Mouse (Mus musculus) urinary bladder, postnatal 10 days (tissue): ENCODE measurements around the gene Gm42688.

ENCODE experiments used
- DNase-seq: peaks from one replicate; pipeline ENCODE4 v3.0.0; 2022; ENCODE audit warnings: low spot score

Gm42688 gene

DNA sequence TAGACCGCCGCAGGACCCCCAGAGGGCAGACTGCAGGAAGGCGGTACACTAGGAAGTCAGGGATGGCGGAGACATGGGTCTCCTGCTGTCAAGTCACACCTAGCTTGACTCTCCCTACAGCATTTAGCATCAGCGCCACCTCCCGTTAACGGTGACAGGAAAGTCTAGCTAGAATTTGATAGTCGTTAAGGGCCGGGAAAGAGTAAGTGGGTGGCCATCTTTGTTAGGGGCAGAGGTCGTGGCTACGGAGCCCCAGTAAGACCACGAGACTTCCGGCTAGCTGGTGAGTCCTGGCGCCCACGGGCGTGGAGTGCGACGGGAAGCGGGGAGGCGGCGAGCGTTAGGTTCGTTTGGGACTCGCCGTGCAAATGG, at the start of gene Gm42688, which contains the start of gene Ccdc142:
Gene Gm42688 (plus strand): TSS at position 302 of the 372 bp plus-strand sequence.
Gene Ccdc142 (plus strand): TSS at position 286 of the 372 bp plus-strand sequence.
- no peak for DNase-seq

DNA sequence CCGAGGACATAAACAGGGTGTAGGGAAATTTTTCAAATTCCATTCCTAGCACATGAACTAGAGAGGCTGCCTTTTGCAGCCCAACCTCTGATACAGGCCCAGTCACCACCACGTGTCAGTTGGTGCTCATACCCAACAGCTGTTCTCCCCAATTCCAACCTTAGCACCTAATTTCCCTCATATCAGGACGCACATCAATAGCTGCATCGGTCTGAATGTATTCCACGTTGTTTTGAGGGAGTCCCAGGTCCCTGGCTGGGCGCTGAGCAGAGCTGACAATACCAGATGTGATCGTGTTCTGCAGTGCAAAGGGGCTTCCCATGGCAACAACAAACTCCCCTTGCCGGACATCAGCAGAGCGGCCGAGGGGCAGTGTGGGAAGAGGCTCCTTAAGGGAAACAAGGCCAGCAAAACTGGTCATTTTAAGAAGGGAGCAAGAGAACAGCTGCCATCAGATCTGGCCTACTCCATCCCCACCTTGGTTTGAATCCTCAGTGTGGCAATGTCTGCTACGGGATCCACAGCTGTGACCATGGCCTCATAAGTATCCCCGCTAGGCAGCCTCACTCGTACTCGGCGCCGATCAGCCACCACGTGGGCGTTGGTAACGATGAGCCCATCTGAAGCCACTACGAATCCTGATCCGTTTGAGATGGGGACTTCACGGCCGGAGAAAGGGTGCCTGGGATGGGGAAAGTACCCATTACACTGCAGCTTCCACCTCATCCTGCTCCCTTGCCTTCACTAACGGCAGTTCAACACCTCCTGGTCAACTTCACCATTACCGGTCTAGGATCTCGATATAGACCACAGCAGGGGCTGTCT, 48.1 kb upstream of the Gm42688 start:
- DNase-seq: no peak

DNA sequence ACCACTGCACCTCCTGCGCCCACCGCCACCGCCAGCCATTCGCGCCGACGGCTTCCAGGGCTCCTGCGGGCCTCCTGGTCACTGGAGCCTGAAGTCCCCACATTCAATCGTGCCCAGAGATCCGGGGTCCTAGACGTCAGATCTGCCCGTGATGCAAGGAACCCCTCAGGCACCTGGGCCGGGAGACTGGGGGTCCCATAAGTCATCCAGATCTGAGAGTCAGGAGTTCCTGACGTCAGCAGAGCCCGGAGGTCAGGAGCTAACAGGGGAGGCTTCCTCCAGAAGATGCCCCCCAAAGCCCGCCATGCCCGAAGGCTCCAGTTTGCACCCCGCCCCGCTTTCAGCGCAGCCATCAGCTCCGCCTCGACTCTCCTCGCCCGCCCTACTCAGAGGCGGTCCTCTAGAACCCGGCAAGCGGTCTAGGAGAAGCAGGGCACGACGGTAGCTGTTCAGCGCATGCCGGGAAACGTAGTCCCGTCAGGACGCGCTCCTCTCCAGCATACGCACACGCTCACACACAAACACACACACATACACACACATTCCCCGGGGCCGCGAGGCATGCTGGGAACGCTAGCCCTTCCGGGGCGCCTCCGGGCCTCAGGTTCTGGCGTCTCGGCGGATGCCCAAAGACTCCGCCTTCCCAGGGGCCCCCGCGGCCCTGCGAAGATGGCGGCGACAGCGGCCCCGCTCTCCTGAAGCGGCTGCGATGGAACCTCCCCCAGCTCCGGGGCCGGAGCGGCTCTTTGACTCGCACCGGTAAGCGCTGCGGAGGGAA, 47.2 kb upstream of the Gm42688 start, which contains the start of gene Aup1:
Gene Aup1 (plus strand): TSS at position 448 of the 778 bp plus-strand sequence.
- DNase-seq: peak; percentile 86

DNA sequence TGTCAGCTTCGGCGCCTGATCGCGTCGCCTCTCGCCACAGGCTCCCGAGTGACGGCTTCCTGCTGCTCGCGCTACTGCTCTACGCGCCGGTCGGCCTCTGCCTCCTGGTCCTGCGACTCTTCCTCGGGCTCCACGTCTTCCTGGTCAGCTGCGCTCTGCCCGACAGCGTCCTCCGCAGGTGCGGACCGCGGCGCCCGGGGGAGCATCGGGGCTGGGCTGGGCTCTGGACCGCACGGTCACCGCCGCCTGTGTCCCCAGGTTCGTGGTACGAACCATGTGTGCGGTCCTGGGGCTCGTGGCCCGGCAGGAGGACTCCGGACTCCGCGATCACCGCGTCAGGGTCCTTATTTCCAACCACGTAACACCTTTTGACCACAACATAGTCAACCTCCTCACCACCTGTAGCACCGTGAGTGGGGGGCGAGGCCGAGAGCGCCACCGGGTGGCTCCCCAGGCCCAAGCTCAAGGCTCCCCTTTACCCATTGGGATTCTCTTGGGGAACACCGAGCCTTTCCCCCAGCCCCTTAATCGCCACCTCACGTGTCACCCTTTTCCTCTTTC, 46.5 kb upstream of the Gm42688 start, which contains the start of gene Htra2:
Gene Htra2 (minus strand): TSS at position 403 of the 561 bp plus-strand sequence.
- DNase-seq: no peak

DNA sequence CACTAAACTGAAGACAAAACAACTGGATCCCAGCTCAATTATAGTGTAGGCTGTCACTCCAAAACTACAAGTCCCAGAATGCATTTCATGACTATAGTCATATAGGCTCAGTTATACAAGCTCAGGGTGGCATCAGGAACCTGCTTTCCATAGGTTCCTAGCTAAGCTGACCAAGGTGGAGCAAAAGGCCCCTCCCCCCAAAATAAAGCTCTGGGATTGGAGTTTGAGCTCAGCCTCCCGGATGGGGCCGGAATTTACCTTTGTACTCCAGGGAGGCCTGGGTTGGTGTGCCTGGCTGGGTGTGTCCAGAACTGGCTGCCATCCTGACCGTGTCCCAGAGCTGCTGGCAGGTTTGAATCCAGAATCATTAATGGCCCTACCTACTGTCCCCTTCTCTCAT, 43.6 kb upstream of the Gm42688 start, which contains the start of gene Dqx1:
Gene Dqx1 (plus strand): TSS at position 55 of the 400 bp plus-strand sequence.
- DNase-seq: no peak

DNA sequence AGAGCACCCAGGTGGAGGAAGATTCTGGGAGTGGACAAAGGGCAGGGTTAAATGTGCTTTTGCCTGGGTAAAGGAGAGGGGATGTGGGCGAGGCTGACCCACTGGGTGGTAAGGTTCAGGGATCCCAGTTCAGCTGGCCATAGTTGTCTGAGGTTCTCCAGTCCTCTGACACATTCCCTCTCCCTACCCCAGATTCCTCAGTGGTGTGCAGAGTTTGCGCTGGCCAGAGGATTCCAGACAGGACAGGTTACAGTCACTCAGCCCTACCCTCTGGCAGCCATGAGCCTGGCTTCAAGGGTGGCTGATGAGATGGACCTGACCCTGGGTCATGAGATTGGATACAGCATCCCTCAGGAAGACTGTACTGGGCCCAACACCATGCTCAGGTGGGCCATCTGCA, 42.7 kb upstream of the Gm42688 start:
- no peak for DNase-seq

DNA sequence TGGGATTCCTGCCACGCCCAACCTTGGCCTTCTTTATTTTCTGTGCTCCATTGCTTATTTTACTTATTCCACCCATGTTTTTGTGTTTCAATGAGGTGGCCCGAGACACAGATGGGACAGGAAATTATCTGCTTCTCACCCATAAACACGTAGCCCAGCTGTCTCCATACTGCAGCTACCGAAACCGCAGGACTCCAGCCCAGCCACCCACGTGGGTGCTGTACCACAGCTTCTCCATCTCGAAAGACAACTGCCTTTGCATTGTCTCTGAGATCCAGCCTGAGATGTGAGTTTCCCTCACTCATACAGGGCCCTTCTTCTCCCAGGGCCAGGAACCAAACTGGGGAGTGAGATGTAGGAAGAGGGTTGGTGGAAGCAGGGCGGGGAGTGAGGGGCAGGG, 35.4 kb upstream of the Gm42688 start:
- no peak for DNase-seq

DNA sequence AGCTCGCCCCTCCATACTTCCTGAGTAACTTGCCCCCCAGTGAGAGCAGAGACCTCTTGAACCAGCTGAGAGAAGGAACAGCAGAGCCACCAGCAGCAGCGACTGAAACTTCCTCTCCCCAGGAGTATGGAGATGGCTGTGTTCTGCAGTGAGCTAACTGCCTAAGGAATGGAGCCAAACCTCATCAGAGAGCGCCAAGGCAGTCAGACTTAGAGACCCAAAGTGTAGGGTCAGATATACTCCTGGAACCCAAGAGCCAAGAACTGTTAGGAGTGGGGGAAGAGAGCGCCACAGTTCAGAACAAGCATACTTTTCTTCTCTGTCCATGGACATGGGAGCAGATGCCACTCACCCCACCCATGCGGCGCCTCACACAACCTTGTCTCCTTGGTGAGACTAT, 35.0 kb upstream of the Gm42688 start:
- DNase-seq: no peak

DNA sequence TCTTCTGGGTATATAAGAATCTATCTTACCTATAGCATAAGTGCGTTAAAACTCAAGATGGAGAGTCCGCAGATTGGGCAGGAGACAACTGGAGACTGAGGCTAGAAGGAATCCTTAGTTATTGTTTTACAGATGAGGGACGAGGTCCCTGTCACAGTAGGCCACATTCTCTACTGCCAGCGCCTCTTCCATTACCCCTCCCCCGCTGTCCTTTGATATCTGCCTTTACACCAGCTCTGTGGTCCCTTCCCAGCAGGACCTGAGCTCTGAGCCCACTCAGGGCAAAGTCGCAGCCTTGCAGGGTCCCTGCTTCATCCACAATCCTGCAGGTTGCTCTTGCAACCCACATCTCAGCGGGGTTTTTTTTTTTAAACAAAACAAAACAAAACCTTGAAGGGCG, 33.2 kb upstream of the Gm42688 start:
- no peak for DNase-seq

DNA sequence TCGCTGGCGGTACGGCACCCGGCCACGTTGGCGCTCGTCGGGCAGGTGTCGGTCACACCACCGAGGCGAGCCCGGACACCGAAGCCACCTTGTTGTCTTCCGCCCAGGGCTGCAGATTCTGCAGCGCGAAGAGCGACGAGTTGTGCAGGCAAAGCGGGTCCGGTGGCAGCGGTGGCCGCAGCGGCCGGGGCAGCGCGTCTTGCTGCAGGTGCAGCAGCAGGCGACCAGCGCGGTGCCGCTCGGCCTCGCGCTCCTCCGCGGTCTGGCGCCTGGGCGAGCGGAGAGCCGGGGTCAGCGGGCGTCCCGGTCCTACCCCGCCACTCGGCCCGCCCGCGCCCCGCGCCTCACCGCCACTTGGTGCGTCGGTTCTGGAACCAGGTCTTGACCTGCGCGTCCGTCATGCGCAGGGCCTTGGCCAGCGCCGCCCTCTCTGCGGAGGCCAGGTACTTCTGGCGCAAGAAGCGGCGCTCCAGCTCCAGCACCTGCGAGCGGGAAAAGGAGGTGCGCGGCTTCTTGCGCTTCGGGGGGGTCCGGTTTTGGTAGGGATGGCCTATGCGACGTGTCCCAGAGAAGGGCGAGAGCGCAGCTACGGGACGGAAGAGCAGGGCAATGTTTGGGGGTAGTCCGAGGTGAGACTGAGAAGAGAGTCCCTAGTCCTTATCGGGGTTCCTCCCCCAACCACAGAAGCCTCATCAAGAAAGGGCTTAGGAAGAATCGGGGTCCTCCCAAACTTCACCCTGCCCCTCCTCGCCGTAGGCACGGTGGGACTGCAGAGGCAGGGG, 32.5 kb upstream of the Gm42688 start:
- DNase-seq: no peak

DNA sequence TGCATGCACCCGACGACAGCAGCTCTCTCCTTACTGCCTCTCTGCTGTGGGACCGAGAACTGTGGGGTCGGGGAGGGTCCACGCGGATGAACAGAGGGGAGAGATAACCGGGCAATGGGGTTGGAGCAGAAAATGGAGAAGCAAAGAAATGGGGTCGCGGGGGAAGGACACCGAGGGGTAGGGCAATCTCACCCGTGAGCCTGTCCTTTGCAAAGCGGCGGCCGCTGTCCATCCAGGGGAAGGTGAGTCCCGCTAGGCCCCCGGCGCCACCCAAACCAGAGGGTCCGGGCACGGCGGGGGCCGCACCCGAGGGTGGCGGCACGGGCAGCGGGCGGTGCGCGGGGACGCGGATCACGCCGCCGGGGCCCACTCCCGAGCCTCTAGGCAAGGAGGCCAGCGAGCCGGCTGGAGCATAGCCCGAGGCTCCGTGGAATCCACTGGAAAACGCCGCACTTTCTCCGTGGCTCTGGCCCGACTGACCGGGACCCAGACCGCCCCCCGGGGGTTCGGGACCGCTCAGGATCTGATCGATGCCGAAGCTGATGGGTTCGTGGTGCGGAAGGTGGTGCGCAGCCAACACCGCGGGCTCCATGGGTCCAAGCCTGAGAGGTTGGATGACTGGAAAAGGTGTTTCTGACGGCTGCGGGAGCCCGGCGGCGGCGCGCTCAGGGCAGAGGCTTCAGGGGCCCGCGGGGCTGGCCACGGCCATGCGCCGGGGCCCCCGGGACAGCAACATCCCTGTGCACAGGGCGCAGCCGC, 31.8 kb upstream of the Gm42688 start:
- no peak for DNase-seq

DNA sequence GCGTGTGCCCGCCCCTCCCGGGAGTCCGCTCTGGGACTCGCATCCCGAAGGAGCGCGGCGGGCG, 31.3 kb upstream of the Gm42688 start, which contains the start of gene Tlx2:
Gene Tlx2 (minus strand): TSS at position 47 of the 64 bp plus-strand sequence.
- no peak for DNase-seq

DNA sequence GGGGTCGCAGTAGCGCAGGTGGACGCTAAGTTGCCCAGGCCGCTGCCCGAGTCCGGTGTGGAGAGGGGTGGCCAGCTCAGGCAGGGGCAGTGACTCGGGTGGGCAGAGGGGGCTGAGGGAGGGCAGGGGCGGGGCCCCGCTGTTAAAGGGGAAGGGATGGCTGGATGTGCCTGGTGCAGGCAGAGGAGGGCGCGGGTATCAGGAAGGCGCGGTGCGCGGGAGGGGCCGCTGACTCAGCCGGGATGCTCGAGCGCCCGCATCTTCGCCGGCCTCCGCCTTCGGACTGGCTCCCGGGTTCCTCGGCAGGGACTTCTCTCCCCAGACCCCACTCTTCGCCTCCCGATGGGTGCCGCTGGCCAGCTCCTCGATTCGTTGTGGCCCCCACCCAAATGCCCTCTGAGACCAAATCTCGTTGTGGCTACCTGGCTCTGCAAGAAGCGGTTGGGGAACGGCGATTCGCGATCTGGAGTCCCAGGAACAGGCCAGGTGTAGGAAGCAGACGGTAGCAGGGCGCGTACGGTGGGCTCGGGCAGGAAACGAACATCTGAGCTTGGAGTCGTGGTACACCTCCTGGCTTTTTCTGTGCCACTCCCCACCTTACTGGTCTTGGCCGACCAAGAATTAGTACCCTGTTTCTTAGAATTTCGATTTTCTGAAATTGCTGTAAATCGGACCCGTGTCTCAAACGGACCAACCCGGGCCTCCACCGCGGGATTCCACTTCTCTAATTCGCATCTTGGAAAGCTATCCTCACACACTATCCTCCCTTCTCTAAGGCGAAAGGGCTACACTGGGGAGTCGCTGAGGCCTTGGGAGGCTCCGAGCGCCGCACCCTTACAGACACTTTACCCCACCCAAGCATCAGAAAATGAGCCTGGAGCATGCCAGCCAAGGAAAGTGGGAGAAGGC, 30.9 kb upstream of the Gm42688 start:
- no peak for DNase-seq

DNA sequence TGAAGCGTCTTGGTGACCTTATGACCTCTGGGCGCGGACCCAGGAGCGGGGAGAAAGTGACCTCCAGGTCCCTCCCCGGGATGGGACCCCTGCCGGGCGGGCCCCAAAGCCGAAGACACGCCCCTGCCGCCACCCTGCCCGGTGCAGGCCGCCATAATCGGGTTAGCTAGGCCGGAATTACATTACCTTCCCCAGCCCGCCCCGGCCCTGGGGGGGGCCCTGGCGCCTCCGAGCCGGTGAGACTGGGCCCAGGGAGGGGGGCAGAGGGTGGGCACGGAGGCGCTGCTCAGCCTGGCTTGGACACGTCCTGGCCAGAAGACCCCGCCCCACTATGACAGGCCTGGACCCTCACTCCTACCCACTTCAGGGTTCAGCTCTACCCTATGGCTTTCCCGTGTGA, 30.2 kb upstream of the Gm42688 start:
- DNase-seq: no peak

DNA sequence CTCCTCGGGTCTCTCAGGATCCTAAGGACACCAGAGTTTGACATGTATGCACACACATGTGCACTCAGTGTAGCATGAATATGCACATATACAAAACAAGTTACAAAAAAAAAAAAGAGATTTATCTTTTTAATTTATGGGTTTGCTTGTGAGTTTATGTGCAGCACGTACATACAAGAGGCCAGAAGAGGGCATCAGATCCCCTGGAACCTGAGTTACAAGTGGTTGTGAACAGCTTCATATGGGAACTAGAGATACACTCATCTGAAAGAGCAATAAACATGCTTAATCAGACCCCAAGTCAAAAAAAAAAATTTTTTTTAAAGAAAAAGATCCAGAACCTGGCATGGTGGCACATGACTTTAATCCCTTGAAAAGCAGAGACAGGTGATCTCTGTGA, 26.4 kb upstream of the Gm42688 start:
- no peak for DNase-seq

DNA sequence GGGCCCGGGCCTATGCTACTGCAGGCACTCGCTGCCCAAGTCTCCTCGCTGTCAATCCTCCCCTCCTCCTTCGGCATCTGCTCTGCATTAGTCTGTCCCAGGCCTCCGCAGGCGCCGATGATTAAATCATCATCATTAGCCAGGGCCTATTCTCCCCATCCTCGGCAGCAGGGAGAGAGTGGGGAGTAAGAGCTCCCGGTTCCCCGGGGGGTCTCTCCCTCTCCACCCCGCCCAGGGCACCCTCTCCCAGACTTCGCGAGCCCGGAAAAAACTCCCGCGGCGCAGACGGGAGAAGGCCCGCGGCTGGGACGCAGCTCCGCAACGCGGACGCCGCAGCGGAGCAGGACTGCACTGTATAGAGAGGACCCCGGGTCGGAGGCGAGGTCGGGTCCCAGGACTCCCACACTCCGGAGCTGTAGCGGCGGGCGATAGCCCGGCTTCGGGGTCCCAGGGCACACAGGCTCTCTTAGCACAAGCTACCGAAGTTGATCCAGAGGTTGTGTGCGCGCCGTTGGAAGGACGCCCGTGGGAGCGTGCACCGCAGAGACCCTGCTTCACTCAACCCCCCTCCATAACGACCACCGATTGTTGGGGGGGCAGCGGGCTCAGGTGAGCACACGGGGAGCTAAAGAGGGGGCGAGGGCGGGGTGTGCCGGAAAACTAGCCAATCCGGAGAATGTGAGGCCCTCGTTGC, 23.6 kb upstream of the Gm42688 start, which contains the start of gene Pcgf1:
Gene Pcgf1 (plus strand): TSS at position 240 of the 694 bp plus-strand sequence.
- DNase-seq: no peak

DNA sequence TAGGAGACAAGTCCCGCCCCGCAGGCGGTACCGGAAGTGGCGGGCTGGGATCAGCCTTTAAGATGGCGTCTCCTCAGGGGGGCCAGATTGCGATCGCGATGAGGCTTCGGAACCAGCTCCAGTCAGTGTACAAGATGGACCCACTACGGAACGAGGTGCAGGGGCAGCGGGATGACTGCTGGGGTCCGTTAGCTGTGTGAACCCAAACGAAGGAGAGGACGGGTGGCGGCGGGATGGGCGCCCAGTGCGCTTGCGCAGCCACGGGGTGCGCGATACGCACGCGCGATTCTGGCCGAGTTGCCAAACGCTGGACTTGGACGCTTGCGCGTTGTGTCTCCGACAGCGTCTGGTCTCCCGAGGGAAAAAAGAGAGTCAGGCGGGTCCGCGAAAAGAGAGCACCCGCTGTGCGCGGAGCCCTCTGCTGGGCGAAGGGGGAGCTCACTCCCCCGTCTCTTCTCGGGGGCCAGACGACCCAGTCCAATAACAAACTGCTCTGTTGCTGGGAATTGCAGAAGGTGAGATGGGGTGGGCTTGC, 23.0 kb upstream of the Gm42688 start:
- peak; percentile 96 for DNase-seq

DNA sequence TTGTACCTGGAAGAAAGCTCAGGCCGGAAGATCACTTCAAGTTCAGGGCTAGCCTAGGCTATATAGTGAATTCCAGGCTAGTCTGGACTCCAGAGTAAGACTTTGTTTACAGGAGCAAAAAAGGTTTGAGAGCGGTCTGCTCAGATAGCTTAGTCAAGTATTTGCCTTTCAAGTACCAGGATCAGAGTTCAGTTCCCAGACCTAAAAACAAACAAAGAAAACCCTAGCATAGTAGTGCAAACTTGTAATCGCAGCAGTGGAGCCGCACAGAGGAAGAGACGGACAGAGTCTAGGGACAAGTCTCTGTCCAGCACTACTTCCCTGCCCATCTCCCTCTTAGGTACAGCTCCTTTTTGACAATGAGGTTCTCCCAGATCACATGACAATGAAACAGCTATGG, 21.2 kb upstream of the Gm42688 start:
- DNase-seq: no peak

DNA sequence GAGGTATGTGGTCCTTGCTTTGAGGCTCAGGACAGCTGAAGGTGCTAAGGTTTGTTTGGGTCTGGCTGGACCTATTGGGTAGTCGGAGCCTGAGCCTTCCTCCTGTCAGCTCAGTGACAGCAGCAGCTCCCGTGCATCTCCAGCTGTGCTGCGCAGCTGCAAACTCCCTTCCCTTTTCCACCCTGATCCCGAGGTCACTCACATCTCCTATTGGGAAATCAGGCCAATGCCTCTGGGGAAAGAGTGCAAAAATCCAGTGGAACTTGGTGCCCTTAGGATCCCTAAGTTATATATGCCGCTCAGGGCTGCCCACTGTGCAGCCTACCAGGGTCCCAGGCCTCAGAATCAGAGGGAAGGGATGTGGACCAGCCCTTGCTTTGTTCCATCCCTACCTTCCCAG, 17.9 kb upstream of the Gm42688 start:
- no peak for DNase-seq

DNA sequence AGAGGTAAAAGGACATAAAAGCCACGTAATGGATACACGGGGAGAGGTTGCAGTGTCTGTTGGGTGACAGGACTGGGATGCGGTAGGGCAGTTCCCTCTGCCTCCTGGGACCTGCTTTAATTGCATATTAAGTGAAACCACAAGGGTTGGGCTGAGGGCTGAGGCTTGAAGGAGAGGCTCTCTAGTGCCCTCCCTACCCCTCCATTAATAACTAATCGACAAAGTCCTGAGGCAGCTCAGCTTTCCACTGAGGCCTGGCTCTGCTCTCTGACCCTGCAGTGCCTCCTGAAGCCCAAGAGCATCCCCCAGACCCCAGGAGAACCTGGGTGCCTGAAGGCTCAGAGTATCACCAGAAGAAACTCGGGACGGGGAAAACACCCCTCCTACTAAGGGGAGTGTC, 16.9 kb upstream of the Gm42688 start:
- no peak for DNase-seq
